Comparison of ENCODE assay signal across 8 mouse cellular contexts in genomic region chr10:44005677-44006641, GRCm38 (mm10).
DNase-seq lines count a peak whose midpoint lies in the region; ATAC-seq and TF ChIP-seq lines count a peak whose summit lies in the region.

No protein-coding gene starts in this region.

- H3K27me3 ChIP-seq in kidney, embryonic 14.5 days (ENCODE audit: control insufficient read depth, insufficient read depth, low read length): peaks cover 40% of the 10 kb centered on the region
- 0 out of 2 replicates have a peak, but pooled peaks cover 2% of the 10 kb centered on the region for H3K27me3 ChIP-seq in stomach, postnatal 0 days (ENCODE audit: control insufficient read depth, insufficient read depth, low read length)

- under 1% methylated on average over 40 of the region's 40 CpGs for WGBS in kidney, embryonic 14.5 days
- 3% methylated on average over 40 of the region's 40 CpGs for WGBS in stomach, postnatal 0 days

- TF ChIP-seq CTCF in stomach, postnatal 0 days (IDR thresholded peaks at IDR 0.05; ENCODE audit: low read depth): no peak; the same call in 1 of the 2 replicates

- 0 out of 2 replicates have a peak, but pooled peaks cover 5% of the 10 kb centered on the region for H3K4me1 ChIP-seq in kidney, embryonic 14.5 days (ENCODE audit: control insufficient read depth, insufficient read depth, low read length)
- H3K4me1 ChIP-seq in stomach, postnatal 0 days (replicated peaks; ENCODE audit: control insufficient read depth, insufficient read depth): peaks cover 3% of the 10 kb centered on the region; the same call in 1 of the 2 replicates

- peak; percentile 67 for DNase-seq in CD4-positive, CD25-positive, alpha-beta regulatory T cell, adult 2 months (ENCODE audit: low read depth, low spot score)
- DNase-seq in adipocyte (ENCODE audit: low spot score): peak; percentile 47
- peak; percentile 37 for DNase-seq in forelimb bud, embryonic 11.5 days (ENCODE audit: low read depth, low spot score)
- DNase-seq in lung, postnatal 10 days: peak; percentile 47
- peak; percentile 84 for DNase-seq in stomach, postnatal 0 days (ENCODE audit: low spot score)
- DNase-seq in cerebellum, adult 9-10 months: no peak

- no peak for TF ChIP-seq EP300 in stomach, postnatal 0 days (optimal IDR thresholded peaks at IDR 0.05)

- H3K9ac ChIP-seq in kidney, embryonic 14.5 days (ENCODE audit: low read depth, low read length): peak overlapping the region; percentile 32; the same call in 1 of the 2 replicates
- peak overlapping the region; percentile 51 for H3K9ac ChIP-seq in stomach, postnatal 0 days (ENCODE audit: low read length)

- H3K9me3 ChIP-seq in kidney, embryonic 14.5 days (ENCODE audit: control insufficient read depth, low read length): no peaks in the 10 kb centered on the region
- H3K9me3 ChIP-seq in stomach, postnatal 0 days (ENCODE audit: control insufficient read depth, low read length): no peaks in the 10 kb centered on the region

- peak; percentile 68 for ATAC-seq in kidney, embryonic 14.5 days (ENCODE audit: low FRiP score, low TSS enrichment)
- ATAC-seq in stomach, postnatal 0 days (ENCODE audit: low FRiP score, low TSS enrichment): peak; percentile 84
- no peak for ATAC-seq in megakaryocyte-erythroid progenitor cell, adult 5-6 weeks (replicated peaks; ENCODE audit: low FRiP score, low TSS enrichment, poor library complexity, severe bottlenecking)

- no peak overlapping the region; the same call in 1 of the 2 replicates for H3K27ac ChIP-seq in kidney, embryonic 14.5 days (ENCODE audit: low read depth, low read length)
- H3K27ac ChIP-seq in stomach, postnatal 0 days (replicated peaks): peak overlapping the region; percentile 83

- H3K4me3 ChIP-seq in kidney, embryonic 14.5 days (ENCODE audit: low read length): peak overlapping the region; percentile 29
- peak overlapping the region; percentile 37 for H3K4me3 ChIP-seq in stomach, postnatal 0 days (ENCODE audit: low read depth, low read length)

- H3K4me2 ChIP-seq in kidney, embryonic 14.5 days (replicated peaks; ENCODE audit: low read depth, low read length): peak overlapping the region; percentile 48
- H3K4me2 ChIP-seq in stomach, postnatal 0 days (replicated peaks; ENCODE audit: low read depth): peak overlapping the region; percentile 73

- H3K36me3 ChIP-seq in kidney, embryonic 14.5 days (ENCODE audit: control insufficient read depth, insufficient read depth, low read length): no peaks in the 10 kb centered on the region
- H3K36me3 ChIP-seq in stomach, postnatal 0 days (ENCODE audit: control insufficient read depth, insufficient read depth, low read length): no peaks in the 10 kb centered on the region
